Mouse (Mus musculus): ENCODE measurements around the gene Folr1.

Folr1 gene

GRCm38 (mm10) chr7:101870629-101871028 is at the start of gene Folr1:
TSS of gene Folr1 (minus strand) at chr7:101870788.
- no peak for DNase-seq (ENCODE audit: low spot score)

GRCm38 (mm10) chr7:101918071-101918470 is 47.5 kb upstream of the Folr1 start:
- DNase-seq (ENCODE audit: low spot score), result peak; percentile 58

GRCm38 (mm10) chr7:101911982-101912381 is 41.4 kb upstream of the Folr1 start:
- DNase-seq (ENCODE audit: low spot score), result no peak

GRCm38 (mm10) chr7:101910138-101910537 is 39.5 kb upstream of the Folr1 start:
- DNase-seq (ENCODE audit: low spot score), result no peak

GRCm38 (mm10) chr7:101908367-101908766 is 37.8 kb upstream of the Folr1 start:
- DNase-seq (ENCODE audit: low spot score), result no peak

GRCm38 (mm10) chr7:101906696-101907095 is 36.1 kb upstream of the Folr1 start:
- no peak for DNase-seq (ENCODE audit: low spot score)

GRCm38 (mm10) chr7:101906287-101906681 is 35.7 kb upstream of the Folr1 start, which contains the start of gene Tomt:
TSS of gene Tomt (minus strand) at chr7:101906359.
- no peak for DNase-seq (ENCODE audit: low spot score)

- peak; percentile 99 for DNase-seq (ENCODE audit: low spot score)
Measured at GRCm38 (mm10) chr7:101905561-101906286, 35.1 kb upstream of the Folr1 start, which contains the start of gene Lamtor1. TSS of gene Lamtor1 (plus strand) at chr7:101905904.

- no peak for DNase-seq (ENCODE audit: low spot score)
Measured at GRCm38 (mm10) chr7:101902846-101903245, 32.3 kb upstream of the Folr1 start.

- no peak for DNase-seq (ENCODE audit: low spot score)
Measured at GRCm38 (mm10) chr7:101901969-101902368, 31.4 kb upstream of the Folr1 start.

- no peak for DNase-seq (ENCODE audit: low spot score)
Measured at GRCm38 (mm10) chr7:101900331-101901097, 29.9 kb upstream of the Folr1 start.

GRCm38 (mm10) chr7:101896104-101897066 is 25.8 kb upstream of the Folr1 start:
- DNase-seq (ENCODE audit: low spot score), result peak; percentile 99

- no peak for DNase-seq (ENCODE audit: low spot score)
Measured at GRCm38 (mm10) chr7:101895695-101896094, 25.1 kb upstream of the Folr1 start.

- DNase-seq (ENCODE audit: low spot score), result no peak
Measured at GRCm38 (mm10) chr7:101888460-101888859, 17.9 kb upstream of the Folr1 start.

GRCm38 (mm10) chr7:101886274-101886673 is 15.7 kb upstream of the Folr1 start:
- no peak for DNase-seq (ENCODE audit: low spot score)

- DNase-seq (ENCODE audit: low spot score), result no peak
Measured at GRCm38 (mm10) chr7:101884160-101884559, 13.6 kb upstream of the Folr1 start.

- DNase-seq (ENCODE audit: low spot score), result no peak
Measured at GRCm38 (mm10) chr7:101882413-101883154, 12.0 kb upstream of the Folr1 start.

- DNase-seq (ENCODE audit: low spot score), result no peak
Measured at GRCm38 (mm10) chr7:101880855-101881254, 10.3 kb upstream of the Folr1 start.

GRCm38 (mm10) chr7:101875978-101876377 is 5.4 kb upstream of the Folr1 start:
- DNase-seq (ENCODE audit: low spot score), result no peak

- no peak for DNase-seq (ENCODE audit: low spot score)
Measured at GRCm38 (mm10) chr7:101871296-101871695, 708 bp upstream of the Folr1 start.

GRCm38 (mm10) chr7:101869163-101869500 is 1.5 kb downstream of the Folr1 start:
- DNase-seq (ENCODE audit: low spot score), result no peak

All from c-Kit-positive CD71-positive TER-119-positive erythroid progenitor cells, embryonic 14.5 days (primary cell).